Mouse (Mus musculus) spleen, adult 2 months (tissue): ENCODE data around the gene Elp5.

ENCODE experiments used
- CTCF ChIP-seq: fragments of 200-500 bp; IDR thresholded peaks from 2 replicates; pipeline ENCODE4 v1.5.1; 2011; ENCODE audit warnings: mild to moderate bottlenecking, inconsistent platforms; ENCODE audit not compliant: insufficient read depth, insufficient read length, insufficient replicate concordance; ENCODE audit errors: extremely low read depth
- POLR2A ChIP-seq: fragments of 200-500 bp; IDR thresholded peaks from 2 replicates; pipeline ENCODE4 v1.6.1; 2011; ENCODE audit warnings: low read depth, low read length, inconsistent platforms

DNA sequence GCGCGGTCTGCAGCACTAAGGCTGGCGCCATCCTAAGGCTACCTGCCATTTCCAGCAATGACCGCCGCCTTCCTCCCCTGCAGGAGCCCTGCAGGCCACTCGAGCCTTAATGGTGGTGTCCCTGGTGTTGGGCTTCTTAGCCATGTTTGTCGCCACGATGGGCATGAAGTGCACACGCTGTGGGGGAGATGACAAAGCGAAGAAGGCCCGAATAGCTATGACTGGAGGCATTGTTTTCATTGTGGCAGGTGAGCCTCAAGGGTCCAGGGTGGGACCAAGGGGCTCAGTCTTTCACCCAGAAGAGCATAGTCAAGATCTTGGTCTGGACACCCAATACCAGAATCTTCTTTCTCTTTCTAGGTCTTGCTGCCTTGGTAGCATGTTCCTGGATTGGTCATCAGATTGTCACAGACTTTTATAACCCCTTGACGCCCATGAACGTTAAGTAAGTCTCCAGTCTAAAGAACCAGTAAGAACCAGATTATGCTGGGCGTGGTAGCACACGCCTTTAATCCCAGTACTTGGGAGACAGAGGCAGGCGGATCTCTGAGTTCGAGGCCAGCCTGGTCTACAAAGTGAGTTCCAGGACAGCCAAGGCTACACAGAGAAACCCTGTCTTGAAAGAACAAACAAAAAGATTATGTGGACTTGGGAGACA, 15.3 kb downstream of the Elp5 start:
- no peak for TF ChIP-seq POLR2A
- TF ChIP-seq CTCF = no peak
